9 mouse cellular contexts compared by ENCODE assay signal in genomic region chr1:35973386-35973785, GRCm38 (mm10).
DNase-seq lines count a peak whose midpoint lies in the region; ATAC-seq lines count a peak whose summit lies in the region.
"Had no signal": no experiment of that assay in that cellular context is flagged by ENCODE, and none has a peak within 500 bp of the region (broad histone marks: within the 10 kb centered on the region; RNA-seq: fewer than 3 reads in every experiment).

No protein-coding gene starts in this region.

- H3K4me3 ChIP-seq in forebrain, embryonic 15.5 days: no peak overlapping the region
- no peak overlapping the region for H3K4me3 ChIP-seq in forebrain, embryonic 11.5 days (ENCODE audit: low read depth, low read length)
- no peak overlapping the region for H3K4me3 ChIP-seq in stomach, embryonic 16.5 days (replicated peaks; ENCODE audit: low read length)
- H3K4me3 ChIP-seq: neural tube, embryonic 13.5 days had no signal

- H3K9me3 ChIP-seq in forebrain, embryonic 15.5 days: no peaks in the 10 kb centered on the region
- no peaks in the 10 kb centered on the region for H3K9me3 ChIP-seq in forebrain, embryonic 11.5 days (ENCODE audit: control insufficient read depth, low read length)
- no peaks in the 10 kb centered on the region for H3K9me3 ChIP-seq in stomach, embryonic 16.5 days (replicated peaks; ENCODE audit: control insufficient read depth, low read length)
- H3K9me3 ChIP-seq: neural tube, embryonic 13.5 days had no signal

- WGBS in forebrain, embryonic 15.5 days: 52% methylated on average over 9 of the region's 9 CpGs
- 73% methylated on average over 9 of the region's 9 CpGs for WGBS in forebrain, embryonic 11.5 days
- 44% methylated on average over 9 of the region's 9 CpGs for WGBS in stomach, embryonic 16.5 days

- H3K36me3 ChIP-seq in forebrain, embryonic 15.5 days: no peaks in the 10 kb centered on the region
- no peaks in the 10 kb centered on the region for H3K36me3 ChIP-seq in forebrain, embryonic 11.5 days (ENCODE audit: control insufficient read depth, insufficient read depth, low read length)
- H3K36me3 ChIP-seq in stomach, embryonic 16.5 days (ENCODE audit: control insufficient read depth, insufficient read depth, low read length): no peaks in the 10 kb centered on the region
- H3K36me3 ChIP-seq: neural tube, embryonic 13.5 days had no signal

- no peak overlapping the region for H3K27ac ChIP-seq in forebrain, embryonic 15.5 days (replicated peaks)
- no peak overlapping the region for H3K27ac ChIP-seq in forebrain, embryonic 11.5 days (ENCODE audit: low read depth, low read length)
- no peak overlapping the region for H3K27ac ChIP-seq in stomach, embryonic 16.5 days (ENCODE audit: low read length)
- H3K27ac ChIP-seq: neural tube, embryonic 13.5 days had no signal

- no peak overlapping the region for H3K4me2 ChIP-seq in forebrain, embryonic 15.5 days (replicated peaks)
- no peak overlapping the region for H3K4me2 ChIP-seq in forebrain, embryonic 11.5 days (ENCODE audit: low read depth, low read length, severe bottlenecking)
- H3K4me2 ChIP-seq in stomach, embryonic 16.5 days (ENCODE audit: low read depth, low read length): no peak overlapping the region
- H3K4me2 ChIP-seq: neural tube, embryonic 13.5 days had no signal

- no peaks in the 10 kb centered on the region for H3K4me1 ChIP-seq in forebrain, embryonic 15.5 days
- H3K4me1 ChIP-seq in forebrain, embryonic 11.5 days (replicated peaks; ENCODE audit: control insufficient read depth, insufficient read depth, low read length): no peaks in the 10 kb centered on the region
- H3K4me1 ChIP-seq in stomach, embryonic 16.5 days (ENCODE audit: control insufficient read depth, insufficient read depth, low read length): peaks cover 14% of the 10 kb centered on the region; the same call in 1 of the 2 replicates
- H3K4me1 ChIP-seq: neural tube, embryonic 13.5 days had no signal

- ATAC-seq in forebrain, embryonic 15.5 days (replicated peaks): 0 out of 2 replicates have a peak, but pooled peaks have one; percentile 38
- no peak for ATAC-seq in forebrain, embryonic 11.5 days (replicated peaks; ENCODE audit: low FRiP score)
- ATAC-seq in stomach, embryonic 16.5 days (ENCODE audit: insufficient read depth, low FRiP score): peak; percentile 34; the same call in 1 of the 2 replicates

- no peak for DNase-seq in forebrain, embryonic 11.5 days (ENCODE audit: low spot score)
- DNase-seq in spleen, postnatal 36 days (ENCODE audit: low spot score in 2 of 2): peak; percentile 2 to 9
- no peak for DNase-seq in spleen, adult 12 weeks (ENCODE audit: low spot score)
- DNase-seq in kidney, adult 8-10 months: peak; percentile 26 to 34
- DNase-seq in thymus, postnatal 14 days: no peak
- no peak for DNase-seq in right cerebral cortex, postnatal 25 days

- H3K9ac ChIP-seq in forebrain, embryonic 15.5 days (replicated peaks): no peak overlapping the region
- H3K9ac ChIP-seq in forebrain, embryonic 11.5 days (ENCODE audit: low read length): no peak overlapping the region
- no peak overlapping the region for H3K9ac ChIP-seq in stomach, embryonic 16.5 days (ENCODE audit: low read length)
- H3K9ac ChIP-seq: neural tube, embryonic 13.5 days had no signal

- H3K27me3 ChIP-seq in forebrain, embryonic 15.5 days: no peaks in the 10 kb centered on the region
- no peaks in the 10 kb centered on the region for H3K27me3 ChIP-seq in forebrain, embryonic 11.5 days (ENCODE audit: control insufficient read depth, insufficient read depth, low read length)
- no peaks in the 10 kb centered on the region for H3K27me3 ChIP-seq in stomach, embryonic 16.5 days (ENCODE audit: control insufficient read depth, insufficient read depth, low read length)
- H3K27me3 ChIP-seq: neural tube, embryonic 13.5 days had no signal

Comparison
In these comparisons a context has a peak if more than half of its experiments do, and no peak if none do; other contexts are left out.
1. DNase-seq: peak in spleen, postnatal 36 days (2 of 2) and kidney, adult 8-10 months (2 of 2); none in forebrain, embryonic 11.5 days (single experiment), spleen, adult 12 weeks (single experiment), thymus, postnatal 14 days (single experiment) and right cerebral cortex, postnatal 25 days (single experiment).